In genomic region chr1:143645386-143645785, GRCm38 (mm10) we compare ENCODE assay signal across 16 mouse cellular contexts. TPM values are rescaled to one million over a fixed set of nuclear protein-coding genes. Genes with fewer than 3 reads are reported as not detected.
DNase-seq lines count a peak whose midpoint lies in the region; ATAC-seq lines count a peak whose summit lies in the region.
"Had no signal": no experiment of that assay in that cellular context is flagged by ENCODE, and none has a peak within 500 bp of the region (broad histone marks: within the 10 kb centered on the region; RNA-seq: fewer than 3 reads in every experiment).

No protein-coding gene starts in this region.

- no peak for ATAC-seq in forebrain, embryonic 15.5 days (replicated peaks)
- no peak for ATAC-seq in forebrain, embryonic 11.5 days (replicated peaks; ENCODE audit: low FRiP score)
- ATAC-seq in erythroblast, adult 5-6 weeks (replicated peaks; ENCODE audit: low FRiP score, poor library complexity, severe bottlenecking) = no peak

- peaks cover 8% of the 10 kb centered on the region; the same call in 1 of the 2 replicates for H3K4me1 ChIP-seq in forebrain, embryonic 15.5 days
- no peaks in the 10 kb centered on the region for H3K4me1 ChIP-seq in forebrain, embryonic 11.5 days (replicated peaks; ENCODE audit: control insufficient read depth, insufficient read depth, low read length)

- 0 out of 2 replicates have a peak overlapping the region, but pooled peaks have one; percentile 26 for H3K9ac ChIP-seq in forebrain, embryonic 15.5 days (replicated peaks)
- no peak overlapping the region for H3K9ac ChIP-seq in forebrain, embryonic 11.5 days (ENCODE audit: low read length)
- H3K9ac ChIP-seq: embryonic facial prominence, embryonic 15.5 days; heart, embryonic 15.5 days; limb, embryonic 15.5 days had no signal

- H3K9me3 ChIP-seq in forebrain, embryonic 15.5 days = no peaks in the 10 kb centered on the region
- H3K9me3 ChIP-seq in forebrain, embryonic 11.5 days (ENCODE audit: control insufficient read depth, low read length) = no peaks in the 10 kb centered on the region
- H3K9me3 ChIP-seq: embryonic facial prominence, embryonic 15.5 days; heart, embryonic 15.5 days; limb, embryonic 15.5 days had no signal

- peaks cover 11% of the 10 kb centered on the region; the same call in 1 of the 2 replicates for H3K36me3 ChIP-seq in forebrain, embryonic 15.5 days
- no peaks in the 10 kb centered on the region for H3K36me3 ChIP-seq in forebrain, embryonic 11.5 days (ENCODE audit: control insufficient read depth, insufficient read depth, low read length)

- no peaks in the 10 kb centered on the region for H3K27me3 ChIP-seq in forebrain, embryonic 15.5 days
- no peaks in the 10 kb centered on the region for H3K27me3 ChIP-seq in forebrain, embryonic 11.5 days (ENCODE audit: control insufficient read depth, insufficient read depth, low read length)
- H3K27me3 ChIP-seq: embryonic facial prominence, embryonic 15.5 days; heart, embryonic 15.5 days; limb, embryonic 15.5 days had no signal

- H3K4me3 ChIP-seq in forebrain, embryonic 15.5 days = peak overlapping the region; percentile 16
- no peak overlapping the region for H3K4me3 ChIP-seq in forebrain, embryonic 11.5 days (ENCODE audit: low read depth, low read length)
- H3K4me3 ChIP-seq: embryonic facial prominence, embryonic 15.5 days; heart, embryonic 15.5 days; limb, embryonic 15.5 days had no signal

- DNase-seq in forebrain, embryonic 11.5 days (ENCODE audit: low spot score) = no peak
- peak; percentile 70 for DNase-seq in MN1 (ENCODE audit: low spot score)
- peak; percentile 23 for DNase-seq in cerebellum, adult 9-11 months
- peak; percentile 23 for DNase-seq in mesoderm, embryonic 11.5 days (ENCODE audit: low read depth, low spot score)
- DNase-seq in thymus, postnatal 36 days = no peak
- no peak for DNase-seq in layer of hippocampus, postnatal 36 days
- DNase-seq: kidney, postnatal 10 days; lung, adult 18-20 months; lung, postnatal 4 days; right cerebral cortex, postnatal 4 days; thymus, adult 2 months had no signal

- no peak overlapping the region for H3K27ac ChIP-seq in forebrain, embryonic 15.5 days (replicated peaks)
- no peak overlapping the region for H3K27ac ChIP-seq in forebrain, embryonic 11.5 days (ENCODE audit: low read depth, low read length)
- H3K27ac ChIP-seq: embryonic facial prominence, embryonic 15.5 days; heart, embryonic 15.5 days; limb, embryonic 15.5 days had no signal

- peak overlapping the region; percentile 19 for H3K4me2 ChIP-seq in forebrain, embryonic 15.5 days (replicated peaks)
- H3K4me2 ChIP-seq in forebrain, embryonic 11.5 days (ENCODE audit: low read depth, low read length, severe bottlenecking) = no peak overlapping the region
- H3K4me2 ChIP-seq: embryonic facial prominence, embryonic 15.5 days; heart, embryonic 15.5 days; limb, embryonic 15.5 days had no signal

- WGBS in forebrain, embryonic 15.5 days = 61% methylated on average over 4 of the region's 4 CpGs
- 84% methylated on average over 4 of the region's 4 CpGs for WGBS in forebrain, embryonic 11.5 days

RNA-seq across cellular contexts. Expression of gene B3galt2, which starts 4.9 kb away (rescaled TPM):
- 6.8 and 7.6 TPM in 2 replicates for polyA plus RNA-seq in forebrain, embryonic 15.5 days (2015; fragmentation: Nextera tagmentation; extraction: Ambion mirVana)
- polyA plus RNA-seq in forebrain, embryonic 11.5 days (2014; fragmentation: Nextera tagmentation; extraction: Ambion mirVana) = 1.2 and 1.6 TPM in 2 replicates
- total RNA-seq in layer of hippocampus, postnatal 36 days (2021) = 10 to 100 TPM; 21.2 to 21.6 TPM
- not detected in 2 replicates for total RNA-seq in erythroblast, adult 5-6 weeks (2015; ENCODE audit: low replicate concordance)
- 0.28 TPM in 1 of 2 replicates, not detected in the other for total RNA-seq in erythroblast, adult 5-6 weeks (2017; ENCODE audit: low replicate concordance)

RNA-seq across cellular contexts. Expression of gene Cdc73, which starts 57.3 kb away (rescaled TPM):
- 25.8 and 31.0 TPM in 2 replicates for polyA plus RNA-seq in forebrain, embryonic 15.5 days (2015; fragmentation: Nextera tagmentation; extraction: Ambion mirVana)
- 30.1 and 31.5 TPM in 2 replicates for polyA plus RNA-seq in forebrain, embryonic 11.5 days (2014; fragmentation: Nextera tagmentation; extraction: Ambion mirVana)
- 10 to 100 TPM; 74.8 to 80.2 TPM for total RNA-seq in layer of hippocampus, postnatal 36 days (2021)
- total RNA-seq in erythroblast, adult 5-6 weeks (2015; ENCODE audit: low replicate concordance) = 16.3 and 26.1 TPM in 2 replicates
- 13.4 and 18.9 TPM in 2 replicates for total RNA-seq in erythroblast, adult 5-6 weeks (2017; ENCODE audit: low replicate concordance)

Comparison
In these comparisons a context has a peak if more than half of its experiments do, and no peak if none do; other contexts are left out.
1. DNase-seq: peak in MN1 (single experiment), cerebellum, adult 9-11 months (single experiment) and mesoderm, embryonic 11.5 days (single experiment); none in forebrain, embryonic 11.5 days (single experiment), thymus, postnatal 36 days (0 of 2) and layer of hippocampus, postnatal 36 days (0 of 2).
2. RNA of gene B3galt2, which starts 4.9 kb away (total RNA-seq): 21.2 to 21.6 TPM in layer of hippocampus, postnatal 36 days; 0.28 TPM in erythroblast, adult 5-6 weeks; every median in the first group is over 10 times any median in the second.